Mouse (Mus musculus) lung, embryonic 14.5 days (tissue): ENCODE results near the gene Eif2s2. TPM values are rescaled to one million over a fixed set of nuclear protein-coding genes. Genes with fewer than 3 reads are reported as not detected.

ENCODE experiments used
- ATAC-seq: fragments of 200-750 bp; cut with Nextera tagmentation; 2 replicates; pipeline ENCODE4 v1.8.0; 2017; ENCODE audit warnings: mild to moderate bottlenecking, moderate TSS enrichment, moderate library complexity; ENCODE audit not compliant: insufficient read depth
- DNase-seq: peaks from one replicate; pipeline ENCODE4 v3.0.0-alpha.2; 2015
- H3K27ac ChIP-seq: fragments of 300-500 bp; sonication (generic); 2 replicates; pipeline ENCODE4 v1.5.1; 2014; ENCODE audit warnings: low read depth, mild to moderate bottlenecking, moderate library complexity
- H3K27me3 ChIP-seq: fragments of 300-500 bp; sonication (generic); 2 replicates; pipeline ENCODE4 v1.6.1; 2014; ENCODE audit warnings: low read length, control low read depth; ENCODE audit not compliant: insufficient read depth
- H3K36me3 ChIP-seq: fragments of 300-500 bp; sonication (generic); 2 replicates; pipeline ENCODE4 v1.6.1; 2014; ENCODE audit warnings: control low read depth; ENCODE audit not compliant: insufficient read depth
- H3K4me1 ChIP-seq: fragments of 300-500 bp; sonication (generic); 2 replicates; pipeline ENCODE4 v1.6.1; 2014; ENCODE audit warnings: antibody characterized with exemption, control low read depth; ENCODE audit not compliant: insufficient read depth
- H3K4me2 ChIP-seq: fragments of 300-500 bp; sonication (generic); 2 replicates; pipeline ENCODE4 v1.6.1; 2014; ENCODE audit warnings: mild to moderate bottlenecking
- H3K4me3 ChIP-seq: fragments of 300-500 bp; sonication (generic); 2 replicates; pipeline ENCODE4 v1.5.1; 2014; ENCODE audit warnings: low read depth, low read length
- H3K9ac ChIP-seq: fragments of 300-500 bp; sonication (generic); 2 replicates; pipeline ENCODE4 v1.6.1; 2014
- H3K9me3 ChIP-seq: fragments of 300-500 bp; sonication (generic); 2 replicates; pipeline ENCODE4 v1.6.1; 2016; ENCODE audit warnings: low read depth, low read length, control low read depth
- CTCF ChIP-seq: IDR thresholded peaks from 2 replicates; pipeline ENCODE4 v1.5.1; 2016; ENCODE audit warnings: antibody characterized with exemption, low read depth
- WGBS: fragments of 180-500 bp; shearing (Covaris S2); extraction: QIAGEN DNeasy Blood & Tissue Kit; methylation state at CpG from one replicate; pipeline ENCODE4 v1.1.7; 2014; 5-methylcytosine and 5-hydroxymethylcytosine counted together
- polyA plus RNA-seq: library from polyadenylated mRNA; unstranded; fragments of >200 nt; fragmentation: Nextera tagmentation; extraction: Ambion mirVana; gene quantifications from 2 replicates; pipeline ENCODE4 v1.2.1, GENCODE M21; 2014

Gene Eif2s2
- polyA plus RNA-seq, 1 experiment from 2014 or later: 99.7 TPM

DNA sequence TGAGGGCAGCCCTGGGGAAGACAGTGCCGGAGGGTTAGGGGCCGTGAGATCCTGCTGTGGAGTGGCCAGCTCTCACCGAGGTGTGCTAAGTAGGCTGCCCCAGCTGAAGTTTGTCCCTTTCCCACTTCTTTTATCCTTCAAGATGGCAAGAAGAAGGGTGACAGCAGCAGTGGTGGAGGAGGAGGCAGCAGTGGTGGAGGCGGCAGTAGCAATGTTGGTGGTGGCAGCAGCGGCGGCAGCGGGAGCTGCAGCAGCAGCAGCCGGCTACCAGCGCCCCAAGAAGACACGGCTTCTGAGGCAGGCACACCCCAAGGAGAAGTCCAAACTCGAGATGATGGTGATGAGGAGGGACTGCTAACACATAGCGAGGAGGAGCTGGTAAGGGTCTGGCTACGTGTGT lies 29.1 kb downstream of the Eif2s2 start:
- DNase-seq: no peak
- Histone ChIP-seq H3K9me3 (no peaks in the 10 kb centered on the region), H3K4me1 (no peaks in the 10 kb centered on the region), H3K4me2 (no peak overlapping the region), H3K27me3 (no peaks in the 10 kb centered on the region), H3K4me3 (no peak overlapping the region), H3K27ac (no peak overlapping the region), H3K36me3 (peaks cover 89% of the 10 kb centered on the region), H3K9ac (no peak overlapping the region)
- 90% methylated on average over 13 of the region's 13 CpGs for WGBS
- no peak for ATAC-seq
- TF ChIP-seq CTCF: no peak

DNA sequence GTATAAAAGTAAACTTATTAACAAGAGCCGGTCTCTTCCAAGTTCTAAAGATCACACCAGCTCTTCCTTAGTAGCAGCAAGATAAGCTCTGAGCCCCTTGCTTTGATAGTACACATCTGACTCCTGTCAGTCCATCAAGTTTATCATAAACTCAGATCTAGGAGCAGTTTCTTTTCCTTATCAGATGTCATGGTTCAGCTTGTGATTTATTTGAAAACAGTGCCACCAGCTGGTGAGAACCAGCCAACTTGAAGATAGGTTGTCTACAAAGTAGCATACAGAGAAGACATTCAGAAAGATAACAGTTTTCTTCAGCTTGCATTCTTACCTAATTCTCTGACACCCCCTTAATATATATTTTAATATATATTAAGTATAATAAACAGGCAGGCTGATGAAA lies 37.4 kb downstream of the Eif2s2 start:
- DNase-seq (peak; percentile 75), ATAC-seq (no peak)
- Histone ChIP-seq H3K27ac (no peak overlapping the region), H3K9ac (no peak overlapping the region), H3K4me3 (no peak overlapping the region), H3K4me2 (no peak overlapping the region), H3K9me3 (no peaks in the 10 kb centered on the region), H3K27me3 (no peaks in the 10 kb centered on the region), H3K4me1 (no peaks in the 10 kb centered on the region), H3K36me3 (peaks cover 28% of the 10 kb centered on the region)
- peak; percentile 58 for TF ChIP-seq CTCF
- WGBS: 74% methylated on average over 1 of the region's 1 CpGs

DNA sequence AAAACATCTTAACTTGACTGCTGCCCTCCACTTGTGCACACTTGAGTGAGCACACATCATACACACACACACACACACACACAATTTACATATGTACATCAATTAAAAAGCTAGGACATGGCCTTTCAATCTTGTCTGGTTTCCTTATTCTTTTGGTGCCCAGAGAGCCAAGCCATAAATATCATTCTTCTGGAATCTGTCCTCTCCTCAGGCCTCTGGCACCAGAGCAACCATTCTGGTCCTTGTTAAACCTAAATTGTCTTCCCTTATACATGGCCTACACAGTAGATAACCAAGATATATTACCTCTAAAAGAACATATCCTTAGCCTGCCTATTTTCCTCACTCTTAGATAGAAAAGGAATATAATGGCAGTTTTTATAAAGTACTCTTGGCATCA lies 44.6 kb downstream of the Eif2s2 start:
- ATAC-seq (no peak), DNase-seq (no peak)
- Histone ChIP-seq H3K36me3 (peaks cover 18% of the 10 kb centered on the region), H3K9me3 (no peaks in the 10 kb centered on the region), H3K4me2 (no peak overlapping the region), H3K4me3 (no peak overlapping the region), H3K27me3 (no peaks in the 10 kb centered on the region), H3K27ac (no peak overlapping the region), H3K4me1 (no peaks in the 10 kb centered on the region), H3K9ac (no peak overlapping the region)
- no peak for TF ChIP-seq CTCF

DNA sequence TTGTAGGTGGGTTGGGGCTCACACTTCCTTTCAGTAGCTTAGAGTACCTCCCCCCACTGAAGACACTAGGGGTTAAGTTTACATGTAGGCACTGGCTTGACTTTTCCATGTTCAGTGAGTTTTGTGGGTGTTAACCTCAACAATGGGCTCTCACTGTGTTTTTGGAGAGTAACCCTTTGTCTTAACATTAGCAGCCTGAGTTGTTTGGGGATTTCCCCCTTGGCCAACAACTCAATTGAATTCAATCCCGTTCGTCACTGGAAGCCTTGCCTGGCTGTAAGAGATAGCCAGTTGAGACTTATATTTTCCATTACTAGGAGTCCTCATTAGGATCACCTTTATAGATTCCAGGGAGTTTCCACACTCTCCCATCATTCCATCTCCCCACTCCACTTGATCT lies 56.2 kb downstream of the Eif2s2 start:
- Histone ChIP-seq H3K4me3 (no peak overlapping the region), H3K36me3 (no peaks in the 10 kb centered on the region), H3K4me1 (no peaks in the 10 kb centered on the region), H3K9ac (no peak overlapping the region), H3K27ac (no peak overlapping the region), H3K9me3 (peaks cover 15% of the 10 kb centered on the region; the same call in 1 of the 2 replicates), H3K4me2 (no peak overlapping the region), H3K27me3 (no peaks in the 10 kb centered on the region)
- WGBS: 92% methylated on average over 2 of the region's 2 CpGs
- TF ChIP-seq CTCF: no peak
- DNase-seq: no peak
- no peak for ATAC-seq

DNA sequence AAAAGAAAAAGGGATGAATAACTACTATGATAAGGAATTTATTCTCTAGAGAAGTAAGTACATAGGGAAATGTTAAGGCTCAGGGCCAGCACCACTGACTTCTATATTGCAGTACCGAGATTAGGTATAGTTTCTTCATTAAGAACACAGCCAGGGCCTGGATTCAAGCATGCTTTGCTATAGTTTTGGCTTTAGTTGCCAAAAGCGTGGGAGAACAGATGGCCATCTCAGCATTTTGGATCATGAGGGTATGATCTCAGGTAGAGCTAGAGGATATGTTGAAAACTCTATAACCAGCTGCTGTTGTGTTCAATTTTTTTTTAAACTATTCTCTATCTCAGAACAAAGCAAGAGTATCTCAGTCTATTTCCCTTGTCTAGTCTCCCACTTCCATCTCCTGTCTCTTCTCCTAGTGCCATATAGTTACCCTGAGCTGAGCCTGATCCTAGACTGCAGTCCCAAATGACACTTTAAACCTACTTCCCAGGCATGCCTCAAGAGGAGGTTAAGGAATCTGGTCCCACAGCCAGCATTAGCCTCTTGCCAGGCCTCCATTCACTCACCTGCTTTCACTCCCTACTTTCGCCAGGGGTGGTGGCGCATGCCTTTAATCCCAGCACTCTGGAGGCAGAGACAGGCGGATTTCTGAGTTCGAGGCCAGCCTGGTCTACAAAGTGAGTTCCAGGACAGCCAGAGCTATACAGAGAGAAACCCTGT lies 58.4 kb downstream of the Eif2s2 start:
- Histone ChIP-seq H3K9me3 (peaks cover 1% of the 10 kb centered on the region; the same call in 1 of the 2 replicates), H3K4me1 (no peaks in the 10 kb centered on the region), H3K36me3 (no peaks in the 10 kb centered on the region), H3K4me2 (no peak overlapping the region), H3K27me3 (no peaks in the 10 kb centered on the region), H3K9ac (no peak overlapping the region), H3K27ac (no peak overlapping the region), H3K4me3 (no peak overlapping the region)
- no peak for DNase-seq
- ATAC-seq: no peak
- TF ChIP-seq CTCF: no peak
- WGBS: 89% methylated on average over 6 of the region's 6 CpGs

DNA sequence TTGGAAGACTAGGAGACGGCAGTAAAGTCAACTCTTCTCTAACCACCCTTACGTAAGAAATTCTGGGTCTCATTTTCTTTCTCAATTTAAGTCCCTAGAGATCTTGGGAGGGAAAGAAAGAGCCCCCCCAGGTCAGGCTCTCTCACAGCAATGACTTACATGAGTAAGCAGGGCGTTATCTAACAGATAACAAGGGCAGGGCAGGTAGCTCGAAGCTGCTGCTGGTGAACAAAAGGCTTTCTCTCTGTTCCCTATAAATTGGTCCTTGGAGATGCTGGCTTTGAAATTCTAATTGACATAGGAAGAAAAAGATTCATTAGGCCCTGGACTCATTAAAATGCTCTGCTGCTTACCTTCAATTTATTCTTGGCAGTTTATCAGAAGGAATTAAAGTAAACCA lies 60.3 kb downstream of the Eif2s2 start:
- Histone ChIP-seq H3K9ac (no peak overlapping the region), H3K4me2 (no peak overlapping the region), H3K9me3 (no peaks in the 10 kb centered on the region), H3K4me1 (no peaks in the 10 kb centered on the region), H3K27ac (no peak overlapping the region), H3K36me3 (no peaks in the 10 kb centered on the region), H3K4me3 (no peak overlapping the region), H3K27me3 (no peaks in the 10 kb centered on the region)
- ATAC-seq: no peak
- DNase-seq: no peak
- WGBS: 57% methylated on average over 4 of the region's 4 CpGs
- no peak for TF ChIP-seq CTCF

DNA sequence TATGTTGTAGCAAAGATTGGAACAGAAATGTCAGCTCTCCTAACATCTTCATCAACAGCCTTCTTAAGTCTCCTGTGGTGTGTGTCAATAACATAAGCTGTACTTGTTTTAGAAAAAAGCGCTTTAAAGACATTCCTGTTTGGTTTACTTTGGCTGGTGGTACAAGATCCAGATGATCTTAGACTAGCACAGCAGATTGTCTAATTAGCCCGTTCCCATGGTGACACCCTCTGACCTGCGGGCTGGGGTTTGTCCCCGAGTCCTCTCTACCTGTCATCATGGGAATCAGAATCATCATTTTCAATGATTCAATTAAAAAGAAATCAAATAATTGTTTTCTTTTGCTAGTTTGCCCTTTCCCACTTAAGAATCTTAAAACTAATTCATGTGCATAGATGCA lies 65.2 kb downstream of the Eif2s2 start:
- no peak overlapping the region for H3K9ac ChIP-seq
- no peak for DNase-seq
- H3K4me3 ChIP-seq: no peak overlapping the region
- no peaks in the 10 kb centered on the region for H3K9me3 ChIP-seq
- ATAC-seq: no peak
- H3K27ac ChIP-seq: no peak overlapping the region
- no peak for TF ChIP-seq CTCF
- H3K27me3 ChIP-seq: no peaks in the 10 kb centered on the region
- H3K4me2 ChIP-seq: no peak overlapping the region
- no peaks in the 10 kb centered on the region for H3K4me1 ChIP-seq
- H3K36me3 ChIP-seq: 0 out of 2 replicates have a peak, but pooled peaks cover 1% of the 10 kb centered on the region
- WGBS: 68% methylated on average over 4 of the region's 4 CpGs
